Mouse (Mus musculus) myocyte (in vitro differentiated cells): ENCODE data around the gene Olfr750.

Experiments
- E2F4 ChIP-seq: IDR thresholded peaks from one replicate; pipeline ENCODE4 v1.6.1; 2011; ENCODE audit warnings: mild to moderate bottlenecking, control low read depth, moderate library complexity; ENCODE audit not compliant: insufficient read depth
- MAX ChIP-seq: IDR thresholded peaks from one replicate; pipeline ENCODE4 v1.6.1; 2011; ENCODE audit warnings: low read depth, mild to moderate bottlenecking, control low read depth
- MYOD1 ChIP-seq, 3 experiments: IDR thresholded peaks; one replicate each; pipeline ENCODE4 v1.6.1; 2011; ENCODE audit warnings: control low read depth in 2 of 3, low read depth in 2 of 3, mild to moderate bottlenecking in 2 of 3, moderate library complexity in 1 of 3; ENCODE audit not compliant: insufficient read length in 2 of 3, control insufficient read depth in 1 of 3
- MYOG ChIP-seq, 3 experiments: IDR thresholded peaks; one replicate each; pipeline ENCODE4 v1.6.1; 2011; ENCODE audit warnings: control low read depth in 2 of 3, low read depth in 2 of 3, mild to moderate bottlenecking in 2 of 3; ENCODE audit not compliant: insufficient read length in 2 of 3, control insufficient read depth in 1 of 3, insufficient read depth in 1 of 3
- POLR2A ChIP-seq: IDR thresholded peaks from one replicate; pipeline ENCODE4 v1.6.1; 2011; ENCODE audit warnings: low read depth, mild to moderate bottlenecking, control low read depth, moderate library complexity; ENCODE audit not compliant: insufficient read length
- POLR2AphosphoS2 ChIP-seq: IDR thresholded peaks from one replicate; pipeline ENCODE4 v1.6.1; 2011; ENCODE audit warnings: low read depth, control low read depth; ENCODE audit not compliant: insufficient read length
- REST ChIP-seq: IDR thresholded peaks from one replicate; pipeline ENCODE4 v1.6.1; 2011; ENCODE audit warnings: mild to moderate bottlenecking, control low read depth, moderate library complexity; ENCODE audit not compliant: insufficient read depth, insufficient read length
- SRF ChIP-seq: IDR thresholded peaks from one replicate; pipeline ENCODE4 v1.6.1; 2011; ENCODE audit warnings: low read depth; ENCODE audit not compliant: control insufficient read depth, insufficient read length
- TCF12 ChIP-seq: IDR thresholded peaks from one replicate; pipeline ENCODE4 v1.6.1; 2011; ENCODE audit warnings: mild to moderate bottlenecking, control low read depth; ENCODE audit not compliant: poor library complexity, insufficient read depth, severe bottlenecking
- TCF3 ChIP-seq: IDR thresholded peaks from one replicate; pipeline ENCODE4 v1.6.1; 2011; ENCODE audit warnings: low read depth, control low read depth; ENCODE audit not compliant: insufficient read length
- USF1 ChIP-seq: IDR thresholded peaks from one replicate; pipeline ENCODE4 v1.6.1; 2011; ENCODE audit warnings: low read depth, mild to moderate bottlenecking, control low read depth, moderate library complexity

DNA sequence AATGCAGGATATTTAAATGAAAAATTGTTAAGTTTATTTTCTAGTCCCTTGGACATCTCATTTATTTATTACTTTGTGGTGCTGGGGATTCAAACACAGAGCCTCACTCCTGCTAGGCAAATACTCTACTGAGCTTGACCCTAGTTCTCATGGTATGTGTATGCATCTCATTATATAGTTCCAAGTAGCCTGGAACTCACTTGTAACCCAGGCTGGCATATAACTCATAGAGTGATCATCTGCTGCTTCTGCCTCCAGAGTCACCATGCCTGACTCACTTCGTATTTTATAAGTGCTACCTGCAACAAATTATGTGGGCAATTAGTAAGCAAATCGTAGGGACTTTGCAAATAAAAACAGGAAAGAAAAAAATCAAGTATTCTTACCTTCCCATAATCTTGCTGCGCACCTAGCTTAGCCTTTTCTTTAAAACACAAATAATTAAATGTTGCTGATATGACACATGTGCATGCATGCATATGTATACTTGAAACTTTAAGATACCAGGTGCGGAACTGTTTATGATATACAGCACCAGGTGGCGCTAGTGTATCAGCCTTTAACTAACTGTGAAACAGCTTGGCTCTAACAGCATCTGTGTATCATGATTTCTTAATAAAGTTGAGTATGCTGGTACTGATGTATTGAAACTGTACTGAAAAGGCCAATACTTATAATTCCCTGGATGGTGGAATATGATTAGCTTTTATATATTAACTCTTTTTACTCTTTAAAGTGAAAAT is 47.7 kb downstream of the Olfr750 start:
- TF ChIP-seq POLR2AphosphoS2: no peak
- TF ChIP-seq MYOG (IDR thresholded peaks at IDR 0.05; ENCODE audit: control insufficient read depth in 1 of 3, insufficient read depth in 1 of 3, insufficient read length in 2 of 3, low read depth in 2 of 3): no peak
- TF ChIP-seq POLR2A: no peak
- TF ChIP-seq TCF12: no peak
- no peak for TF ChIP-seq MYOD1 (IDR thresholded peaks at IDR 0.05; ENCODE audit: control insufficient read depth in 1 of 3, insufficient read length in 2 of 3, low read depth in 2 of 3)
- TF ChIP-seq MAX: no peak
- no peak for TF ChIP-seq E2F4
- no peak for TF ChIP-seq REST
- no peak for TF ChIP-seq TCF3
- no peak for TF ChIP-seq USF1
- TF ChIP-seq SRF: no peak
